Mouse (Mus musculus): ENCODE results near the gene Stat5a. TPM values are rescaled to one million over a fixed set of nuclear protein-coding genes. Genes with fewer than 3 reads are reported as not detected.
A peak's percentile ranks its signal among the peaks of the same experiment; 100 is the strongest.

Gene Stat5a
- 8.2 and 9.2 TPM in 2 replicates for polyA plus RNA-seq (2014; fragmentation: Nextera tagmentation; extraction: Ambion mirVana)

DNA sequence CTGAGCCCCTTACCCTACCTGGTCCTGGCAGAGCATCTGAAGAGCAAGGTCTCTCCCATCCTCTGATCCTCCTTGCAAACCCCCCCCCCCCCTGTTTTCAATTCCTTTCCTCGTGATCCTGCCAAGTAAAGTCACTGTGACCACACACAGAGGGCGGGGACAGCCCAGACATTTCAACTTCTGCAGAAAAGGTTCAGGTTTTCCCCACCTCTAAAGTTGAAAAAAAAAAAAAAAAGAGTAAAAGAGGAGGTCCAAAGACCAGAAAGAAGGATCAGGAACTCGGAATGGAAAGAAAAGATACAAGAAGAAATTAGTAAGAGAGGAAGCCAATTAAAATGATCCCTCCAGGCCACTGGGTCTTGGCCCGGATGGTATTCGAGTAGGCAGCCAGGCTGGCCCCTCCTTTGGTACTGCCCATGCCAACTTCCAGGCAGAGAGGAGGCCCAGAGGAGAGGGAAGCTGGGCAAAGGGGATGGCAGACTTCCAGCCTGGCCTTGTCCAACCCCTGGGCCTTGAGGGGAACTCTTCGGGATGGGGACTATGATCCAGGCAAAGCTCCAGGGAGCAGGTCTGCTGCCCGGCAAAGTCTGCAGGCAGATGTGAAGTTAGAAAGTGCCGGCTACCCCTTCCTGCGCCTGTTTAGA, at the start of gene Stat5a:
TSS of gene Stat5a (plus strand) at position 417 of the 644 bp plus-strand sequence.
- H3K27ac ChIP-seq (replicated peaks; ENCODE audit: low read depth, low read length), result no peak within 1 kb of the TSS
- H3K9me3 ChIP-seq (ENCODE audit: control insufficient read depth, low read length), result no peaks in the 10 kb centered on the region
- 50% methylated on average over 9 of the region's 9 CpGs for WGBS
- no peak for ATAC-seq (ENCODE audit: low read depth)
- peak within 1 kb of the TSS; percentile 51 for H3K4me3 ChIP-seq (ENCODE audit: low read depth, low read length)
- peak within 1 kb of the TSS; percentile 64 for H3K9ac ChIP-seq (ENCODE audit: low read depth, low read length)
- peaks cover 4% of the 10 kb centered on the region for H3K27me3 ChIP-seq (replicated peaks; ENCODE audit: control insufficient read depth, insufficient read depth, low read length)
- H3K4me2 ChIP-seq (ENCODE audit: low read depth, low read length), result peak within 1 kb of the TSS; percentile 73
- peaks cover 7% of the 10 kb centered on the region; the same call in 1 of the 2 replicates for H3K4me1 ChIP-seq (ENCODE audit: control insufficient read depth, insufficient read depth, low read length)
- no peak for DNase-seq (ENCODE audit: low spot score)
- H3K36me3 ChIP-seq (ENCODE audit: control insufficient read depth, insufficient read depth, low read length), result no peaks in the 10 kb centered on the region

DNA sequence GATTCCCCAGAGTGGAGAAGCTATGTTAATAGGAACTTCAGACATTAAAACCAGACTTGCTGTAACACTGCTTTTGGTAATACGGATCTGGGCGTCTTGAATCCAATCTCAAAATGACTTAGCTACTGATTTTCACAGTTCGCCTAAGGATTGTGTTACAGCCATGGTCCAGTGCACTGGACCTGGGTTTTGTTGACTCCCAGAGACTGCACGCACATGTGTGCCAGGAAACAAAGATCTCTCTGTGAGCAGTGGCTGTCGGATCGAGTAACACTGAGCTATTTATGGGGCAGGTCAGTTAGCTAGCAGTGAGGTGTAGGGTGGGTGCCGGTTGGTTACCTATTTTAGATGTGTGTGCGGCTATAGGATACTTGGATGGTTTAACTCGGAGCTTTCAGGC, 48.6 kb upstream of the Stat5a start:
- Histone ChIP-seq H3K27me3 (replicated peaks; ENCODE audit: control insufficient read depth, insufficient read depth, low read length) (no peaks in the 10 kb centered on the region), H3K4me3 (ENCODE audit: low read depth, low read length) (no peak overlapping the region), H3K4me1 (ENCODE audit: control insufficient read depth, insufficient read depth, low read length) (peaks cover 7% of the 10 kb centered on the region; the same call in 1 of the 2 replicates), H3K4me2 (ENCODE audit: low read depth, low read length) (no peak overlapping the region), H3K27ac (replicated peaks; ENCODE audit: low read depth, low read length) (no peak overlapping the region; the same call in 1 of the 2 replicates), H3K9ac (ENCODE audit: low read depth, low read length) (no peak overlapping the region), H3K36me3 (ENCODE audit: control insufficient read depth, insufficient read depth, low read length) (0 out of 2 replicates have a peak, but pooled peaks cover 11% of the 10 kb centered on the region), H3K9me3 (ENCODE audit: control insufficient read depth, low read length) (no peaks in the 10 kb centered on the region)
- WGBS, result 34% methylated on average over 9 of the region's 9 CpGs
- ATAC-seq (ENCODE audit: low read depth), result peak; percentile 65
- DNase-seq (ENCODE audit: low spot score), result peak; percentile 54

DNA sequence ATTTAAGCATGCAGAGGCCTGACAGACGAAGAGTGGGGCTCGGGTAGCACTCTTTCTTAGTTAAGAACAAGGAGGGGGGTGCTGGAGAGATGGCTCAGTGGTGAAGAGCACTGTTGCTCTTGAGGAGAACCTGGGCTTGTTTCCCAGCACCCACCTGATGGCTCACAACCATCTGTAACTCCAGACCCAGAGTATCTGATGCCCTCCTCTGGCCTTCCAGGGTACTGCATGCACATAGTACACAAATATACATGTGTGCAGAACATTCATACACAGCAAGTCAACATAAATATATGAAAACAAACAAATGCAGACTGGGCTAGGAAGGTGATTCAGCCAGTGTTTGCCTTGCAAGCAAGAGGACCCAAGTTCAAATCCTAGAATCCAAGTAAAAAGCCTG, 48.0 kb upstream of the Stat5a start:
- no peak for ATAC-seq (ENCODE audit: low read depth)
- peaks cover 7% of the 10 kb centered on the region; the same call in 1 of the 2 replicates for H3K4me1 ChIP-seq (ENCODE audit: control insufficient read depth, insufficient read depth, low read length)
- H3K27me3 ChIP-seq (replicated peaks; ENCODE audit: control insufficient read depth, insufficient read depth, low read length), result no peaks in the 10 kb centered on the region
- DNase-seq (ENCODE audit: low spot score), result no peak
- H3K36me3 ChIP-seq (ENCODE audit: control insufficient read depth, insufficient read depth, low read length), result 0 out of 2 replicates have a peak, but pooled peaks cover 8% of the 10 kb centered on the region
- no peak overlapping the region for H3K4me2 ChIP-seq (ENCODE audit: low read depth, low read length)
- no peak overlapping the region for H3K4me3 ChIP-seq (ENCODE audit: low read depth, low read length)
- H3K9me3 ChIP-seq (ENCODE audit: control insufficient read depth, low read length), result no peaks in the 10 kb centered on the region
- WGBS, result 65% methylated on average over 2 of the region's 2 CpGs
- H3K9ac ChIP-seq (ENCODE audit: low read depth, low read length), result no peak overlapping the region
- H3K27ac ChIP-seq (replicated peaks; ENCODE audit: low read depth, low read length), result no peak overlapping the region; the same call in 1 of the 2 replicates

DNA sequence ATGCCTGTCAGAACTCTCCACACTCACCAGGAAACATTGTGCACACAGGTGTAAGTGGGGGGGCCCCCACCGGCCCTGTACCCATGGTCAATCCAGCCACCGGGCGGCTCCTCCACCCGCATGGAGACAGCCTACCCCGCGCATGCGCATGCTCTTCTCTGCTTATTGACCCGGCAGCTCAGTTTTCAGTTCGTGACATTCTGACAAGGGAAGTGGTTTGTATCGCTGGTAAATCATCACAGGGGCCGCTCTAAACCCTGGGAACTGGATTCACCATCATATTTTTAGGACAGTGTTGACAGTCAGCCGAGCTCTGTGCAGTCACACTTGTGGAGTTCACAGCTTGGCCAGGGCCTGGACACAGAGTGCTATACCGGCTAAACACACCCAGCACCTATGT, 44.7 kb upstream of the Stat5a start:
- H3K9me3 ChIP-seq (ENCODE audit: control insufficient read depth, low read length), result no peaks in the 10 kb centered on the region
- H3K4me2 ChIP-seq (ENCODE audit: low read depth, low read length), result peak overlapping the region; percentile 35
- H3K9ac ChIP-seq (ENCODE audit: low read depth, low read length), result no peak overlapping the region
- peak; percentile 66 for DNase-seq (ENCODE audit: low spot score)
- 42% methylated on average over 13 of the region's 13 CpGs for WGBS
- no peaks in the 10 kb centered on the region for H3K27me3 ChIP-seq (replicated peaks; ENCODE audit: control insufficient read depth, insufficient read depth, low read length)
- H3K27ac ChIP-seq (replicated peaks; ENCODE audit: low read depth, low read length), result no peak overlapping the region
- H3K4me3 ChIP-seq (ENCODE audit: low read depth, low read length), result no peak overlapping the region
- peaks cover 9% of the 10 kb centered on the region for H3K4me1 ChIP-seq (ENCODE audit: control insufficient read depth, insufficient read depth, low read length)
- ATAC-seq (ENCODE audit: low read depth), result no peak
- H3K36me3 ChIP-seq (ENCODE audit: control insufficient read depth, insufficient read depth, low read length), result no peaks in the 10 kb centered on the region

DNA sequence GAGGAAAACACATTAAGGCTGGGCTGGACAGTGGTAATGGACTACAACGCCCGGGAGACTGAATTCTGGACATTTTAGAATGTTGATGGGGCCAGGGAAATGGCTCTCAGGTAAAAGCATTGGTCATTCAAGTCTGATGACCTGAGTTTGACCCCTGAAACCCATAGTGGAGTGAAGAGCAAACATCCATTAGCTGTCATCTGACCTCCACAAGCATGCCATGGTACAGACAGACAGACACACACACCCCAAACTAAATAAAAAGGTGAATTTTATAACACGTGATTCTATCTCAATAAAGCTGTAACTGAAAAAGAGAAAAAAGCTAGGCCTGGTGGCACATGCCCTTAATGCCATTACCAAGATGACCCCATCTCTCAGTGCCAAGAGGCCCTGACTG, 42.8 kb upstream of the Stat5a start:
- H3K9me3 ChIP-seq (ENCODE audit: control insufficient read depth, low read length), result no peaks in the 10 kb centered on the region
- no peak overlapping the region for H3K9ac ChIP-seq (ENCODE audit: low read depth, low read length)
- no peaks in the 10 kb centered on the region for H3K36me3 ChIP-seq (ENCODE audit: control insufficient read depth, insufficient read depth, low read length)
- no peak for ATAC-seq (ENCODE audit: low read depth)
- peaks cover 9% of the 10 kb centered on the region for H3K4me1 ChIP-seq (ENCODE audit: control insufficient read depth, insufficient read depth, low read length)
- no peak overlapping the region for H3K4me3 ChIP-seq (ENCODE audit: low read depth, low read length)
- 80% methylated on average over 3 of the region's 3 CpGs for WGBS
- no peak overlapping the region for H3K27ac ChIP-seq (replicated peaks; ENCODE audit: low read depth, low read length)
- no peak overlapping the region for H3K4me2 ChIP-seq (ENCODE audit: low read depth, low read length)
- DNase-seq (ENCODE audit: low spot score), result no peak
- no peaks in the 10 kb centered on the region for H3K27me3 ChIP-seq (replicated peaks; ENCODE audit: control insufficient read depth, insufficient read depth, low read length)

DNA sequence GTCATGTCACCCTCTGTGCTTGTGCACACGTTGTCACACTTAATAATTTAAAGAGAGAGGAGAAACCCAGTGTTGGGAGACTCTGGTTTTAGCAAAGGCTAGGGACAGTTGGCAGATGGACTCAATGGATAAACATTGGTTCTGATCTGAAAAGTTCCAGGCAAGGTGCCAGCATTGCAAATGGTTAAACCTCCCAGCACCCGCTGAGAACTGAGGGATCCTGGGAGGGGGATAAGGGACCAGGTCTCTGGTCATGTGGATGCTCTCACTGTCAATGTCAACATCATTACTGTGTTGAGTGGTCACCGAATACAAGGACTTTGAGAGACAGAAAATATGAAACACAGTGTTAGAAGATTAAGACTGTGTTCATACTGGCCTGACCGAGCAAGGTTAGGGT, 42.4 kb upstream of the Stat5a start:
- 78% methylated on average over 4 of the region's 4 CpGs for WGBS
- DNase-seq (ENCODE audit: low spot score) (no peak), ATAC-seq (ENCODE audit: low read depth) (no peak)

DNA sequence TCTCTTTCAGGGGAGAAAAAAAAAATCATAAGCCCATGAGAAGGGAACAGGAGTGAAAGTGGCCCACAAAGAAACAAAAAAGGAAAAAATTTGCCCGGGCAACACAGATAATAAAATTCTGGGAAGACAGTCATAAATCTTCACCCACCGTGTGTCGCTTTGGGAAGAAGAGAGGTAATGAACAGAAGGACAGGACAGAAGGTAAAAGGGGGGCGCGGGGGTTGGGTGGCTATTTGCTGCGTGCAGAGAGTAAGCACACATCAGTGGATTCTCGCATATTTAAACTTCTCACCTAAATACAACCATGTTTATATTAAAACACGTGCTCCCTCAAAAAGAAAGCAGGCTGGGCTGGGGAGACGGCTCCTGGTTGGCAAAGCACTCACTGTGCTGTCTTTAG, 41.8 kb upstream of the Stat5a start:
- H3K4me3 ChIP-seq (ENCODE audit: low read depth, low read length), result no peak overlapping the region
- no peak overlapping the region for H3K4me2 ChIP-seq (ENCODE audit: low read depth, low read length)
- no peaks in the 10 kb centered on the region for H3K9me3 ChIP-seq (ENCODE audit: control insufficient read depth, low read length)
- H3K9ac ChIP-seq (ENCODE audit: low read depth, low read length), result no peak overlapping the region
- no peaks in the 10 kb centered on the region for H3K27me3 ChIP-seq (replicated peaks; ENCODE audit: control insufficient read depth, insufficient read depth, low read length)
- no peak overlapping the region for H3K27ac ChIP-seq (replicated peaks; ENCODE audit: low read depth, low read length)
- H3K4me1 ChIP-seq (ENCODE audit: control insufficient read depth, insufficient read depth, low read length), result peaks cover 9% of the 10 kb centered on the region
- ATAC-seq (ENCODE audit: low read depth), result no peak
- DNase-seq (ENCODE audit: low spot score), result no peak
- 76% methylated on average over 9 of the region's 9 CpGs for WGBS
- no peaks in the 10 kb centered on the region for H3K36me3 ChIP-seq (ENCODE audit: control insufficient read depth, insufficient read depth, low read length)

More for the DNA sequence above, 42.4 kb upstream of the Stat5a start:
- H3K4me1 ChIP-seq (ENCODE audit: control insufficient read depth, insufficient read depth, low read length), result peaks cover 9% of the 10 kb centered on the region
- H3K4me2 ChIP-seq (ENCODE audit: low read depth, low read length), result no peak overlapping the region
- H3K9ac ChIP-seq (ENCODE audit: low read depth, low read length), result no peak overlapping the region
- no peaks in the 10 kb centered on the region for H3K36me3 ChIP-seq (ENCODE audit: control insufficient read depth, insufficient read depth, low read length)
- no peak overlapping the region for H3K4me3 ChIP-seq (ENCODE audit: low read depth, low read length)
- no peaks in the 10 kb centered on the region for H3K9me3 ChIP-seq (ENCODE audit: control insufficient read depth, low read length)
- H3K27me3 ChIP-seq (replicated peaks; ENCODE audit: control insufficient read depth, insufficient read depth, low read length), result no peaks in the 10 kb centered on the region
- no peak overlapping the region for H3K27ac ChIP-seq (replicated peaks; ENCODE audit: low read depth, low read length)

DNA sequence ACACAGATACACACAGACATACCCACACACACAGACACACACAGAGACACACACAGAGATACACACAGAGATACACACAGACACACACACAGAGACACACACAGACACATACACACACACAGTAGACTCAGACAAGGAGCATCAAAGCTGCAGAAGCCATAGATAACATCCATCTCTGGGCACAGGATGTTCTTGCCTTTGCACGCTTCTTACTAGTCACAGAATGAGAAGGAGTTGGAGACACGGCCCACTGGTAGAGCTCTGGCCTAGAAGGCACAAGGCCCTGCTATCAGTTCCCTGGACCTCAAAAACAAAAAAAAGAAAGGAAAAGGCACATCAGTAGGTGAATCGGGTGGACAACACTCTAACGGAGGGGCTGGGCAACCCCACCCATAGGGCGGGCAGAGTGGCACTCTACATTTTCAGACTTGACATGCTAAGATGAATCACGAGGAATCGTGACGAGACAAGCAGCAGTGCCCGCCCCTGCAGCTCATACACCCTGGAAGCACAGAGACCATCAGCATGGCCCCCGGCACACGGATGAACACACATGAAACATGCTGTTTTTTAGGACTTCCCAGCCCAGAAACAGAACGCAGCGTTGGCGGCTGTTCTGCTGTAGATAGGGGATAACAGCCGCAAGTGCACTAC, 40.7 kb upstream of the Stat5a start:
- Histone ChIP-seq H3K36me3 (ENCODE audit: control insufficient read depth, insufficient read depth, low read length) (no peaks in the 10 kb centered on the region), H3K27me3 (replicated peaks; ENCODE audit: control insufficient read depth, insufficient read depth, low read length) (no peaks in the 10 kb centered on the region), H3K4me2 (ENCODE audit: low read depth, low read length) (no peak overlapping the region), H3K9ac (ENCODE audit: low read depth, low read length) (no peak overlapping the region), H3K9me3 (ENCODE audit: control insufficient read depth, low read length) (no peaks in the 10 kb centered on the region), H3K4me1 (ENCODE audit: control insufficient read depth, insufficient read depth, low read length) (peaks cover 9% of the 10 kb centered on the region), H3K4me3 (ENCODE audit: low read depth, low read length) (no peak overlapping the region), H3K27ac (replicated peaks; ENCODE audit: low read depth, low read length) (no peak overlapping the region)
- WGBS, result 91% methylated on average over 15 of the region's 15 CpGs
- DNase-seq (ENCODE audit: low spot score) (no peak), ATAC-seq (ENCODE audit: low read depth) (no peak)

All from embryonic facial prominence, embryonic 14.5 days (tissue).